Mouse (Mus musculus): Measurements from ENCODE around the gene Stom.

DNA sequence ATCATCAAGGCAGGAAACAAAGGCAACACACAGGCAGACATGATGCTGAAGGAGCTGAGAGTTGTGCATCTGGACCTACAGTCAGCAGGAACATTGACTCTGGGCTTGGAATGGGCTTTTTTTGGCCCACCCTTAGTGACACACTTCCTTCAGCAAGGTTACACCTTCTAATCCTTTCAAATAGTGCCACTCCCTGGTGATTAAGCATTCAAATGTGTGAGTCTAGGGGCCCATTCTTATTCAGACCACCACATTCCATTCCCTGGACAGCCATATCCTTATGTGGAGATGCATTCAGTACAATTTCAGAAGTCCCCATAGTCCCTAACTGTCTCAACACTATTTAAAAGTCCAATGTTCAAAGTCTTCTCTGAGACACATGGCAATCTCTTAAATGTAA lies 33.9 kb upstream of the Stom start:
- TF ChIP-seq CTCF (IDR thresholded peaks at IDR 0.05; ENCODE audit: low read depth) (no peak), EP300 (IDR thresholded peaks at IDR 0.05; ENCODE audit: low read depth) (no peak)

Data from liver, embryonic 14.5 days (tissue).